ENCODE assay signal across 7 mouse cellular contexts in the genomic region with DNA sequence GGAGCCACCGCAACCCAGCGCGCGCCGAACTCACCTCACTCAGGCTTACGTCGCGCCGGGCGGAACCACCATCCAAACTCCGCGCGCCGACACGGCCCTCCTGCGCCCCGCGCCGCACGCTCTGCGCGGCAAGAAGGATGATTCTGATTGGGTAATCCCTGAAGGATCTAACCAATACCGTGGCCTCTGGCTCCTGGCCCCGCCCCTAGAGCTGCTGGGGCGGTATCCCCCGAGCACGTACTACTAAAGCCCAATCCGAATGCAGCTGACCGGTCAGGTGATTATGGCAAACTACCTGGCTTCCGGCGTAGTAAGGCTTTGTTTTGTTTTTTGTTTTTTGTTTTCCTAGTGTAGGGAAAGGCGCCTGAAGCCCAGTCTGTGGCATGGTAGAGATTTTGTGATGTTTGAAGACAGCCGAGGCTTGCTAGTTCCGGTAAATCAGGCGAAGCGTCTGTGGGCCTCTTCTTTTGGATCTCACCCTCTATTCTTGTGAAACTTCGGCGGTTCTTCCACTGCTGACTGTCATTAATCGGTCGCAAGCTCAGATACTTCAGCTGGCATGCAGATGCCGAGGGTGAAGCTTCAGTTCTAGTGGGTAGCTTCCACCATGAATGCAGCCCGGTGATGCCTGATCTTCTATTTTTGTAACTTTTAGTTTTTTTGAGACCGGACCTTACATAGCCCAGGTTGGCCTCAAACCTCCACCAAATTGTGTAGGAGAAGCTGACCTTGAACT. TPM values are rescaled to one million over a fixed set of nuclear protein-coding genes. Genes with fewer than 3 reads are reported as not detected.
DNase-seq lines count a peak whose midpoint lies in the region; ATAC-seq lines count a peak whose summit lies in the region.

A gene (minus strand): TSS at position 111 of the 736 bp plus-strand sequence.

- peaks cover 5% of the 10 kb centered on the region for H3K4me1 ChIP-seq in intestine, embryonic 15.5 days (replicated peaks)
- H3K4me1 ChIP-seq in midbrain, embryonic 10.5 days = peaks cover 20% of the 10 kb centered on the region

- WGBS in intestine, embryonic 15.5 days = under 1% methylated on average over 43 of the region's 43 CpGs
- under 1% methylated on average over 43 of the region's 43 CpGs for WGBS in midbrain, embryonic 10.5 days

- peak; percentile 100 for ATAC-seq in intestine, embryonic 15.5 days

- no peaks in the 10 kb centered on the region for H3K36me3 ChIP-seq in intestine, embryonic 15.5 days
- H3K36me3 ChIP-seq in midbrain, embryonic 10.5 days = no peaks in the 10 kb centered on the region

- H3K27me3 ChIP-seq in intestine, embryonic 15.5 days (replicated peaks) = no peaks in the 10 kb centered on the region
- no peaks in the 10 kb centered on the region for H3K27me3 ChIP-seq in midbrain, embryonic 10.5 days (ENCODE audit: low read depth, poor library complexity, severe bottlenecking)

- peak within 1 kb of the TSS; percentile 80 for H3K4me2 ChIP-seq in intestine, embryonic 15.5 days (replicated peaks)

- H3K9me3 ChIP-seq in intestine, embryonic 15.5 days = no peaks in the 10 kb centered on the region
- no peaks in the 10 kb centered on the region for H3K9me3 ChIP-seq in midbrain, embryonic 10.5 days (replicated peaks)

- peak within 1 kb of the TSS; percentile 57 for H3K27ac ChIP-seq in intestine, embryonic 15.5 days
- peak within 1 kb of the TSS; percentile 92 for H3K27ac ChIP-seq in midbrain, embryonic 10.5 days (replicated peaks)

- DNase-seq in adrenal gland, adult 2 months = peak; percentile 98
- DNase-seq in embryo, embryonic 11.5 days (ENCODE audit: low read depth, low spot score) = peak; percentile 95
- peak; percentile 90 to 95 for DNase-seq in gastrocnemius, postnatal 36 days
- DNase-seq in left cerebral cortex, postnatal 25 days (ENCODE audit: low spot score in 2 of 2) = peak; percentile 96 to 99
- peak; percentile 96 for DNase-seq in midbrain, embryonic 10.5 days (ENCODE audit: low spot score)
- peak; percentile 95 for DNase-seq in right cerebral cortex, postnatal 4 days

- peak within 1 kb of the TSS; percentile 59 for H3K4me3 ChIP-seq in intestine, embryonic 15.5 days (replicated peaks)
- peak within 1 kb of the TSS; percentile 85 for H3K4me3 ChIP-seq in midbrain, embryonic 10.5 days

- intact Hi-C loops in gastrocnemius, postnatal 36 days (cut with DNase I) = no loop called here
- intact Hi-C loops in left cerebral cortex, postnatal 25 days (cut with DNase I) = no loop called here

- peak within 1 kb of the TSS; percentile 66 for H3K9ac ChIP-seq in intestine, embryonic 15.5 days

RNA-seq across cellular contexts. Expression of the gene that starts here (rescaled TPM):
- 1 to 10 TPM; 2.0 to 3.1 TPM for total RNA-seq in adrenal gland, adult 2 months (2021)
- polyA plus RNA-seq in adrenal gland, adult 2 months (2012; rRNA removed) = 0.16 and 0.17 TPM in 2 replicates
- total RNA-seq in gastrocnemius, postnatal 36 days (2021) = 1 to 10 TPM in 1 of 2 experiments, under 1 TPM in 1; 0.64 to 1.1 TPM
- polyA plus RNA-seq in intestine, embryonic 15.5 days (2015; fragmentation: Nextera tagmentation; extraction: Ambion mirVana) = 16.8 and 17.4 TPM in 2 replicates
- 1 to 10 TPM; 3.1 to 4.3 TPM for total RNA-seq in left cerebral cortex, postnatal 25 days (2021)
- polyA plus RNA-seq in midbrain, embryonic 10.5 days (2016; fragmentation: Nextera tagmentation; extraction: Ambion mirVana) = 45.2 and 49.0 TPM in 2 replicates

Comparison
In these comparisons a context has a peak if more than half of its experiments do, and no peak if none do; other contexts are left out.
1. Peak in every context shown above with its lines: DNase-seq, ATAC-seq, H3K4me3 ChIP-seq and H3K27ac ChIP-seq.
2. RNA of the gene that starts here (polyA plus RNA-seq): 45.2 to 49.0 TPM in midbrain, embryonic 10.5 days and 16.8 to 17.4 TPM in intestine, embryonic 15.5 days; 0.16 to 0.17 TPM in adrenal gland, adult 2 months; every median in the first group is over 10 times any median in the second.